10 mouse cellular contexts compared by ENCODE assay signal in genomic region chr9:44686638-44687037, GRCm38 (mm10). TPM values are rescaled to one million over a fixed set of nuclear protein-coding genes. Genes with fewer than 3 reads are reported as not detected.
DNase-seq lines count a peak whose midpoint lies in the region; ATAC-seq lines count a peak whose summit lies in the region.
"Had no signal": no experiment of that assay in that cellular context is flagged by ENCODE, and none has a peak within 500 bp of the region (broad histone marks: within the 10 kb centered on the region; RNA-seq: fewer than 3 reads in every experiment).

No protein-coding gene starts in this region.

- 51% methylated on average over 5 of the region's 5 CpGs for WGBS in embryonic facial prominence, embryonic 13.5 days
- 29% methylated on average over 5 of the region's 5 CpGs for WGBS in midbrain, embryonic 12.5 days
- 75% methylated on average over 5 of the region's 5 CpGs for WGBS in heart, embryonic 12.5 days

- peak; percentile 33 for DNase-seq in kidney, adult 9 months
- DNase-seq in kidney, adult 8-10 months = no peak
- DNase-seq in MN1 (ENCODE audit: low spot score) = peak; percentile 67
- no peak for DNase-seq in c-Kit-positive CD71-positive TER-119-positive erythroid progenitor cells, embryonic 14.5 days (ENCODE audit: low spot score)
- DNase-seq: thymus, adult 18-20 months had no signal

- H3K9me3 ChIP-seq in embryonic facial prominence, embryonic 13.5 days = no peaks in the 10 kb centered on the region
- no peaks in the 10 kb centered on the region for H3K9me3 ChIP-seq in midbrain, embryonic 12.5 days
- H3K9me3 ChIP-seq in heart, embryonic 12.5 days (replicated peaks) = no peaks in the 10 kb centered on the region

- H3K4me3 ChIP-seq in embryonic facial prominence, embryonic 13.5 days = no peak overlapping the region
- no peak overlapping the region for H3K4me3 ChIP-seq in midbrain, embryonic 12.5 days
- no peak overlapping the region for H3K4me3 ChIP-seq in heart, embryonic 12.5 days

- 0 out of 2 replicates have a peak overlapping the region, but pooled peaks have one; percentile 13 for H3K27ac ChIP-seq in embryonic facial prominence, embryonic 13.5 days
- peak overlapping the region; percentile 75 for H3K27ac ChIP-seq in midbrain, embryonic 12.5 days (replicated peaks)
- no peak overlapping the region for H3K27ac ChIP-seq in heart, embryonic 12.5 days (ENCODE audit: poor library complexity, severe bottlenecking)

- H3K9ac ChIP-seq in embryonic facial prominence, embryonic 13.5 days = no peak overlapping the region
- no peak overlapping the region for H3K9ac ChIP-seq in midbrain, embryonic 12.5 days (replicated peaks)
- H3K9ac ChIP-seq in heart, embryonic 12.5 days = no peak overlapping the region

- H3K27me3 ChIP-seq in embryonic facial prominence, embryonic 13.5 days = no peaks in the 10 kb centered on the region
- no peaks in the 10 kb centered on the region for H3K27me3 ChIP-seq in midbrain, embryonic 12.5 days
- no peaks in the 10 kb centered on the region for H3K27me3 ChIP-seq in heart, embryonic 12.5 days (replicated peaks)

- H3K4me1 ChIP-seq in embryonic facial prominence, embryonic 13.5 days = peaks cover 3% of the 10 kb centered on the region; the same call in 1 of the 2 replicates
- H3K4me1 ChIP-seq in midbrain, embryonic 12.5 days = peaks cover 22% of the 10 kb centered on the region
- peaks cover 13% of the 10 kb centered on the region for H3K4me1 ChIP-seq in heart, embryonic 12.5 days (replicated peaks)

- H3K4me2 ChIP-seq in embryonic facial prominence, embryonic 13.5 days = no peak overlapping the region
- no peak overlapping the region for H3K4me2 ChIP-seq in midbrain, embryonic 12.5 days (replicated peaks)
- no peak overlapping the region for H3K4me2 ChIP-seq in heart, embryonic 12.5 days

- H3K36me3 ChIP-seq in embryonic facial prominence, embryonic 13.5 days = peaks cover 50% of the 10 kb centered on the region
- H3K36me3 ChIP-seq in midbrain, embryonic 12.5 days = peaks cover 41% of the 10 kb centered on the region
- peaks cover 38% of the 10 kb centered on the region for H3K36me3 ChIP-seq in heart, embryonic 12.5 days

- ATAC-seq in embryonic facial prominence, embryonic 13.5 days (ENCODE audit: insufficient number of reproducible peaks, insufficient read depth, low FRiP score, low TSS enrichment, low read depth) = no peak
- peak; percentile 82 for ATAC-seq in midbrain, embryonic 12.5 days (ENCODE audit: low FRiP score, low read depth)
- no peak for ATAC-seq in megakaryocyte-erythroid progenitor cell, adult 5-6 weeks (replicated peaks; ENCODE audit: low FRiP score, low TSS enrichment, poor library complexity, severe bottlenecking)
- ATAC-seq in heart, embryonic 12.5 days (ENCODE audit: insufficient number of reproducible peaks, low FRiP score) = no peak

RNA-seq across cellular contexts. Expression of gene Treh, which starts 13.6 kb away (rescaled TPM):
- 0.73 TPM in 1 of 2 replicates, not detected in the other for polyA plus RNA-seq in embryonic facial prominence, embryonic 13.5 days (2015; fragmentation: Nextera tagmentation; extraction: Ambion mirVana)
- polyA plus RNA-seq in midbrain, embryonic 12.5 days (2016; fragmentation: Nextera tagmentation; extraction: Ambion mirVana) = not detected in 2 replicates
- not detected in 2 replicates for total RNA-seq in megakaryocyte-erythroid progenitor cell, adult 5-6 weeks (2014; fragmentation: Nextera tagmentation)
- not detected in 2 replicates for total RNA-seq in megakaryocyte-erythroid progenitor cell, adult 5-6 weeks (2017)
- polyA plus RNA-seq in heart, embryonic 12.5 days (2016; fragmentation: Nextera tagmentation; extraction: Ambion mirVana) = not detected in 2 replicates
- total RNA-seq: granulocyte monocyte progenitor cell, adult 5-6 weeks had no signal

RNA-seq across cellular contexts. Expression of gene Phldb1, which starts 48.4 kb away (rescaled TPM):
- polyA plus RNA-seq in embryonic facial prominence, embryonic 13.5 days (2015; fragmentation: Nextera tagmentation; extraction: Ambion mirVana) = 37.9 and 38.0 TPM in 2 replicates
- 72.8 and 74.5 TPM in 2 replicates for polyA plus RNA-seq in midbrain, embryonic 12.5 days (2016; fragmentation: Nextera tagmentation; extraction: Ambion mirVana)
- 3.7 and 5.3 TPM in 2 replicates for total RNA-seq in megakaryocyte-erythroid progenitor cell, adult 5-6 weeks (2014; fragmentation: Nextera tagmentation)
- 1.6 and 14.1 TPM in 2 replicates for total RNA-seq in megakaryocyte-erythroid progenitor cell, adult 5-6 weeks (2017)
- polyA plus RNA-seq in heart, embryonic 12.5 days (2016; fragmentation: Nextera tagmentation; extraction: Ambion mirVana) = 34.8 and 36.9 TPM in 2 replicates

Comparison
In these comparisons a context has a peak if more than half of its experiments do, and no peak if none do; other contexts are left out.
1. DNase-seq: peak in kidney, adult 9 months (single experiment) and MN1 (single experiment); none in kidney, adult 8-10 months (0 of 2) and c-Kit-positive CD71-positive TER-119-positive erythroid progenitor cells, embryonic 14.5 days (single experiment).